Mouse (Mus musculus) hindbrain, embryonic 13.5 days (tissue): ENCODE measurements around the gene Dtl. TPM values are rescaled to one million over a fixed set of nuclear protein-coding genes. Genes with fewer than 3 reads are reported as not detected.

Source experiments
- ATAC-seq: fragments of 200-750 bp; cut with Nextera tagmentation; 2 replicates; pipeline ENCODE4 v1.8.0; 2017; ENCODE audit warnings: moderate TSS enrichment; ENCODE audit not compliant: low FRiP score
- H3K27ac ChIP-seq: fragments of 300-500 bp; sonication (generic); 2 replicates; pipeline ENCODE4 v1.5.1; 2015; ENCODE audit warnings: inconsistent platforms, mild to moderate bottlenecking, moderate library complexity
- H3K27me3 ChIP-seq: fragments of 300-500 bp; sonication (generic); 2 replicates; pipeline ENCODE4 v1.6.1; 2015; ENCODE audit warnings: mild to moderate bottlenecking, inconsistent platforms
- H3K36me3 ChIP-seq: fragments of 300-500 bp; sonication (generic); 2 replicates; pipeline ENCODE4 v1.6.1; 2015; ENCODE audit warnings: mild to moderate bottlenecking, inconsistent platforms
- H3K4me1 ChIP-seq: fragments of 300-500 bp; sonication (generic); replicated peaks from 2 replicates; pipeline ENCODE4 v1.6.1; 2015; ENCODE audit warnings: inconsistent platforms
- H3K4me2 ChIP-seq: fragments of 300-500 bp; sonication (generic); 2 replicates; pipeline ENCODE4 v1.6.1; 2015; ENCODE audit warnings: inconsistent platforms, mild to moderate bottlenecking, moderate library complexity
- H3K4me3 ChIP-seq: fragments of 300-500 bp; sonication (generic); 2 replicates; pipeline ENCODE4 v1.5.1; 2015; ENCODE audit warnings: mild to moderate bottlenecking, inconsistent platforms
- H3K9ac ChIP-seq: fragments of 300-500 bp; sonication (generic); 2 replicates; pipeline ENCODE4 v1.6.1; 2015; ENCODE audit warnings: mild to moderate bottlenecking, inconsistent platforms
- H3K9me3 ChIP-seq: fragments of 300-500 bp; sonication (generic); 2 replicates; pipeline ENCODE4 v1.6.1; 2016; ENCODE audit warnings: inconsistent platforms
- WGBS: fragments of 180-500 bp; shearing (Covaris S2); methylation state at CpG from one replicate; pipeline ENCODE4 v1.1.7; 2015; 5-methylcytosine and 5-hydroxymethylcytosine counted together
- polyA plus RNA-seq: library from polyadenylated mRNA; unstranded; fragments of >200 nt; fragmentation: Nextera tagmentation; extraction: Ambion mirVana; gene quantifications from 2 replicates; pipeline ENCODE4 v1.2.1, GENCODE M21; 2015

The Dtl gene
- polyA plus RNA-seq, 1 experiment from 2014 or later: 11.4 TPM

- H3K9ac ChIP-seq: peak overlapping the region; percentile 77
- H3K4me1 ChIP-seq: peaks cover 33% of the 10 kb centered on the region
- no peaks in the 10 kb centered on the region for H3K9me3 ChIP-seq
- H3K36me3 ChIP-seq: no peaks in the 10 kb centered on the region
- H3K4me2 ChIP-seq: peak overlapping the region; percentile 94
- 0 out of 2 replicates have a peak overlapping the region, but pooled peaks have one; percentile 52 for H3K27ac ChIP-seq
- H3K4me3 ChIP-seq: peak overlapping the region; percentile 70
- ATAC-seq: no peak
- H3K27me3 ChIP-seq: no peaks in the 10 kb centered on the region
- WGBS: 2% methylated on average over 13 of the region's 13 CpGs
Observed at GRCm38 (mm10) chr1:191573906-191574639, 1.3 kb downstream of the Dtl start.

GRCm38 (mm10) chr1:191570415-191570814 lies 4.9 kb downstream of the Dtl start:
- no peak overlapping the region for H3K9ac ChIP-seq
- H3K4me2 ChIP-seq: no peak overlapping the region
- H3K27me3 ChIP-seq: no peaks in the 10 kb centered on the region
- H3K36me3 ChIP-seq: no peaks in the 10 kb centered on the region
- H3K4me3 ChIP-seq: no peak overlapping the region
- no peak for ATAC-seq
- H3K9me3 ChIP-seq: no peaks in the 10 kb centered on the region
- WGBS: 92% methylated on average over 3 of the region's 3 CpGs
- peaks cover 11% of the 10 kb centered on the region; the same call in 1 of the 2 replicates for H3K4me1 ChIP-seq
- no peak overlapping the region for H3K27ac ChIP-seq

DNA sequence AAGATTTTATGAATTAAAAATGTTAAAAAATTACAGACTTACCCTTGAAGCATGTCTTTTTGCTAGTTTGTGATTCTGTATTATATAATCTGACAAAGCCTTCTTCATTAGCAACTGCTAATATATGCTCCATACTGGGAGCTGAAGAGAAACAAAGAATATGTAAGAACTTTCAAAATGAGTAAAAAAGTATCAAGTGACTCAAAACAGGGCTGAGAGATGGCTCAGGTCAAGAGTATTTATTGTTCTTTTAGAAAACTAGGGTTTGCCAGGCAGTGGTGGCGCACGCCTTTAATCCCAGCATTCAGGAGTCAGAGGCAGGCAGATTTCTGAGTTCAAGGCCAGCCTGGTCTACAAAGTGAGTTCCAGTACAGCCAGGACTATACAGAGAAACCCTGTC lies 5.7 kb downstream of the Dtl start:
- 94% methylated on average over 2 of the region's 2 CpGs for WGBS

GRCm38 (mm10) chr1:191567859-191568258 lies 7.5 kb downstream of the Dtl start:
- no peak for ATAC-seq
- no peaks in the 10 kb centered on the region for H3K36me3 ChIP-seq
- 95% methylated on average over 1 of the region's 1 CpGs for WGBS
- H3K9me3 ChIP-seq: no peaks in the 10 kb centered on the region
- H3K27me3 ChIP-seq: no peaks in the 10 kb centered on the region
- H3K4me1 ChIP-seq: no peaks in the 10 kb centered on the region
- no peak overlapping the region for H3K4me2 ChIP-seq
- H3K4me3 ChIP-seq: no peak overlapping the region
- H3K9ac ChIP-seq: no peak overlapping the region
- no peak overlapping the region for H3K27ac ChIP-seq

More for the DNA sequence above, 5.7 kb downstream of the Dtl start:
- ATAC-seq: no peak
- Histone ChIP-seq H3K9ac (no peak overlapping the region), H3K27me3 (no peaks in the 10 kb centered on the region), H3K27ac (no peak overlapping the region), H3K36me3 (no peaks in the 10 kb centered on the region), H3K4me3 (no peak overlapping the region), H3K4me2 (no peak overlapping the region), H3K9me3 (no peaks in the 10 kb centered on the region), H3K4me1 (peaks cover 7% of the 10 kb centered on the region; the same call in 1 of the 2 replicates)

GRCm38 (mm10) chr1:191562823-191563365 lies 12.4 kb downstream of the Dtl start:
- Histone ChIP-seq H3K27me3 (no peaks in the 10 kb centered on the region), H3K4me2 (no peak overlapping the region), H3K4me1 (no peaks in the 10 kb centered on the region), H3K4me3 (no peak overlapping the region), H3K9me3 (no peaks in the 10 kb centered on the region), H3K9ac (no peak overlapping the region), H3K27ac (no peak overlapping the region), H3K36me3 (no peaks in the 10 kb centered on the region)
- WGBS: 75% methylated on average over 6 of the region's 6 CpGs
- no peak for ATAC-seq

- WGBS: 86% methylated on average over 5 of the region's 5 CpGs
- H3K9me3 ChIP-seq: no peaks in the 10 kb centered on the region
- no peak for ATAC-seq
Observed at GRCm38 (mm10) chr1:191559779-191560178, 15.6 kb downstream of the Dtl start.

GRCm38 (mm10) chr1:191557109-191557508 lies 18.2 kb downstream of the Dtl start:
- Histone ChIP-seq H3K4me3 (no peak overlapping the region), H3K27me3 (no peaks in the 10 kb centered on the region), H3K4me2 (no peak overlapping the region), H3K9ac (no peak overlapping the region), H3K36me3 (no peaks in the 10 kb centered on the region), H3K9me3 (no peaks in the 10 kb centered on the region), H3K4me1 (no peaks in the 10 kb centered on the region), H3K27ac (no peak overlapping the region)
- WGBS: 90% methylated on average over 8 of the region's 8 CpGs
- ATAC-seq: no peak

More at GRCm38 (mm10) chr1:191559779-191560178, 15.6 kb downstream of the Dtl start:
- Histone ChIP-seq H3K27me3 (no peaks in the 10 kb centered on the region), H3K4me1 (no peaks in the 10 kb centered on the region), H3K27ac (no peak overlapping the region), H3K9ac (no peak overlapping the region), H3K4me2 (no peak overlapping the region), H3K4me3 (no peak overlapping the region), H3K36me3 (no peaks in the 10 kb centered on the region)

- H3K36me3 ChIP-seq: no peaks in the 10 kb centered on the region; the same call in 1 of the 2 replicates
- H3K4me1 ChIP-seq: no peaks in the 10 kb centered on the region
- 83% methylated on average over 4 of the region's 4 CpGs for WGBS
- H3K27me3 ChIP-seq: no peaks in the 10 kb centered on the region
- H3K4me2 ChIP-seq: no peak overlapping the region
- no peak overlapping the region for H3K4me3 ChIP-seq
- no peak for ATAC-seq
- H3K9ac ChIP-seq: no peak overlapping the region
- H3K9me3 ChIP-seq: no peaks in the 10 kb centered on the region
- no peak overlapping the region for H3K27ac ChIP-seq
Observed at GRCm38 (mm10) chr1:191550786-191551185, 24.6 kb downstream of the Dtl start.

DNA sequence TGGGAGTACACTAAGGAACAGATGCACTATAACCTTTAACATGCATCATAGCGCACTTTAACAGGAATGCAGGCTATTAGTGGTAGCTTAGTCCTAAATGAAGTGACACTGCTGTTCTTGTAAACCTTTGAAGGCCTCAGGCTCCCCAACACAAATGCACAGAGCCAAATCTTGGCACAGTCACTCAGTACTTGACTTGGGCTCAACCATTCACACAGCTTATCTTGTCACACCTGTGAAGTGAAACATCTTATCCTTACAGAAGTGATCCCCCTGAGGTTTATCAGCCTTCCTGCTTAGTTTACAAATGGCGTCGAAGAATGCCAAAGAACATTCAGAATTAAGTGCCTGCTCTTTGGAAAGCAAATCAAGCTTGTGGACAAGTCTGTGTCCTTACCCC lies 31.6 kb downstream of the Dtl start:
- no peak overlapping the region for H3K27ac ChIP-seq
- H3K36me3 ChIP-seq: peaks cover 7% of the 10 kb centered on the region; the same call in 1 of the 2 replicates
- H3K9ac ChIP-seq: no peak overlapping the region
- H3K4me2 ChIP-seq: no peak overlapping the region
- H3K27me3 ChIP-seq: no peaks in the 10 kb centered on the region
- H3K4me3 ChIP-seq: no peak overlapping the region
- WGBS: 93% methylated on average over 3 of the region's 3 CpGs
- no peak for ATAC-seq
- H3K9me3 ChIP-seq: no peaks in the 10 kb centered on the region
- no peaks in the 10 kb centered on the region for H3K4me1 ChIP-seq

DNA sequence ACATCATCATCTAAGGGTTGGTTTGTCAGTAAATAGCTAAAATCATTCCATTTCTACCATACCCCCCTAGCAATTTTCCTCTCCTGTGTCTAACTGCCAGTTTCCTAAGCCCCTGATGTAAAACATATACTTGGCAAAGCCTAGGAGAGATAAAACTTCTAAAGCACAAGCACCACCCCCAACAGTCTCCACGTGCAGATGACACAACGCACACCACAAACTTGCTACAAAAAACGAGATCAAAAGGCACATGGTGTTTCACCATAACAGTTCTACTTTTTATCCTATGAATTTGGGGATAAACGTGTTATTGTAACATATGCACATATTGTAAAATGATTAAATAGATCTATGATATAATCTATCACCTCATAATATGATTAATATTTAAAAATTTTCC lies 33.7 kb downstream of the Dtl start:
- no peak for ATAC-seq
- Histone ChIP-seq H3K27ac (no peak overlapping the region), H3K36me3 (peaks cover 8% of the 10 kb centered on the region; the same call in 1 of the 2 replicates), H3K4me1 (no peaks in the 10 kb centered on the region), H3K4me2 (no peak overlapping the region), H3K9me3 (no peaks in the 10 kb centered on the region), H3K4me3 (no peak overlapping the region), H3K9ac (no peak overlapping the region), H3K27me3 (no peaks in the 10 kb centered on the region)
- WGBS: 89% methylated on average over 4 of the region's 4 CpGs

DNA sequence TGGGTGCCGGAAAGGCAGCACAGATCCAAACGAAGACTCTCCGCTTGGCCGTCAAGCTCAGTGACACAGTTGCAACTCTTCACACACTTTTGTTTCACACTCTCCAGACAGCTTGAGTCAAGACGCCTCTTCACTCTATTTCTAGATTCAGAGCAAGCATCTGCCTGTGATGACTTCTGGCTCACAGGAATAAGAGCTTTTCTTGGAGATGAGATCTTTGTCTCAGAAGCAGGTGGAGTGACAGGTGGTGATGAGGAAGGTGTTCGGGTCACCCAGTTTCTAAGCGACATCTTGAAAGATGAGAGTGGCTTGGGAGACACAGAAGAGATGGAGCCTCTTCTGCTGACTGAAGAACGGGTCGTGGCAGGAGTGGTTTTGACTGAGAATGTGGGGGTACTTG lies 34.3 kb downstream of the Dtl start:
- H3K27me3 ChIP-seq: no peaks in the 10 kb centered on the region
- no peak overlapping the region for H3K4me2 ChIP-seq
- H3K4me1 ChIP-seq: no peaks in the 10 kb centered on the region
- H3K9ac ChIP-seq: no peak overlapping the region
- H3K36me3 ChIP-seq: peaks cover 8% of the 10 kb centered on the region; the same call in 1 of the 2 replicates
- no peak overlapping the region for H3K4me3 ChIP-seq
- H3K27ac ChIP-seq: no peak overlapping the region
- ATAC-seq: no peak
- WGBS: 93% methylated on average over 9 of the region's 9 CpGs
- H3K9me3 ChIP-seq: no peaks in the 10 kb centered on the region

DNA sequence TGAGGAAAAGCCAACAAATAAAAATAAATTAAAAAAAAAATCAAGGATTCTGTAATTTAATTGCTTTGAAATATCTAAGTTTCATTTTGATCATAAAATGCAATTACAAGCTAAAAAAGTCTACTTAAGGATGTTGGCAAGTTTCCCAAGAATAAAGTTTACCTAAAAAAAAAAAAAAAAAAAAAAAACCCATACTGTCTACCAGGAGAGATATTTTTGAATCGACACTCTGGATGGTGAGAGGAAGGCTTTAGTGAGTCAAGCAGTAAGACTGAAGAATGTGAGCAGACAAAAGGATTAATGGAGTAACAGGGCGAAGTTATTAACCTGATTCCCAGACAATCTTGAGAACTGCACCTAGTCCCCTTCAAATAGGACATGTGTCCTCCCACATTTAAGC lies 35.0 kb downstream of the Dtl start:
- Histone ChIP-seq H3K9ac (no peak overlapping the region), H3K9me3 (no peaks in the 10 kb centered on the region), H3K4me1 (no peaks in the 10 kb centered on the region), H3K4me3 (no peak overlapping the region), H3K27ac (no peak overlapping the region), H3K4me2 (no peak overlapping the region), H3K36me3 (peaks cover 8% of the 10 kb centered on the region; the same call in 1 of the 2 replicates), H3K27me3 (no peaks in the 10 kb centered on the region)
- ATAC-seq: no peak
- WGBS: 96% methylated on average over 2 of the region's 2 CpGs

DNA sequence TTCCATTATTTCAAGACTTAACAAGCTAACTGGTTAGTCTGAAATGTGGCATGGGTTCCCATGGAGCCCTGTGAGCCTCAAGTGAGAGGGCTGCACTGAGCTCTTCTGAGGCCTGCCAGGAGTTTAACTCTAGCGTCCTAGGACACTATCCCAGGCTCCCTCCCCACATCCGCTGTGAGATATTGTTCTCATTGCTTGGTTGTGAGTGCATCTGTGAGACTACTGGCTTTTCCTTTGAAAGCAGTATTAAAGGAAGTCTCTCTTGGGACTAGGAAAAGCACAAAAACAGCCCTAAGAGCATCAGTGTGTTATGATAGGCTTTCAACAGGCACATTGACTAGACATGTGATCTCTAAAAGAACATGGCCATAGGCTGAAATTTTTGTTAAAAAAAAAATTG lies 40.4 kb downstream of the Dtl start:
- no peak overlapping the region for H3K27ac ChIP-seq

More for the DNA sequence above, 40.4 kb downstream of the Dtl start:
- Histone ChIP-seq H3K9ac (no peak overlapping the region), H3K4me1 (no peaks in the 10 kb centered on the region), H3K36me3 (peaks cover 3% of the 10 kb centered on the region; the same call in 1 of the 2 replicates), H3K4me3 (no peak overlapping the region), H3K4me2 (no peak overlapping the region), H3K9me3 (no peaks in the 10 kb centered on the region), H3K27me3 (no peaks in the 10 kb centered on the region)
- ATAC-seq: no peak
- WGBS: 52% methylated on average over 2 of the region's 2 CpGs
